Mouse (Mus musculus) lung, adult 2 months (tissue): ENCODE results near the gene Mtif3.

Experiments
- CTCF ChIP-seq: fragments of 200-500 bp; IDR thresholded peaks from 2 replicates; pipeline ENCODE4 v1.5.1; 2011; ENCODE audit warnings: mild to moderate bottlenecking, low read length, control low read depth; ENCODE audit not compliant: insufficient read depth
- POLR2A ChIP-seq: fragments of 200-500 bp; IDR thresholded peaks from 2 replicates; pipeline ENCODE4 v1.6.1; 2011; ENCODE audit warnings: low read depth, mild to moderate bottlenecking, control low read depth, low read length, borderline replicate concordance; ENCODE audit errors: extremely low read depth

GRCm38 (mm10) chr5:146981376-146981775 lies 17.8 kb upstream of the Mtif3 start:
- TF ChIP-seq CTCF (no peak), POLR2A (no peak)
